Mouse (Mus musculus): ENCODE results near the gene Cd300lg.

Gene Cd300lg

GRCm38 (mm10) chr11:102025991-102026660, 15.2 kb upstream of the Cd300lg start:
- in situ Hi-C loops (cut with MboI, MseI): no loop called here

GRCm38 (mm10) chr11:102026694-102027360, 14.5 kb upstream of the Cd300lg start:
- in situ Hi-C loops (cut with MboI, MseI): no loop called here

DNA sequence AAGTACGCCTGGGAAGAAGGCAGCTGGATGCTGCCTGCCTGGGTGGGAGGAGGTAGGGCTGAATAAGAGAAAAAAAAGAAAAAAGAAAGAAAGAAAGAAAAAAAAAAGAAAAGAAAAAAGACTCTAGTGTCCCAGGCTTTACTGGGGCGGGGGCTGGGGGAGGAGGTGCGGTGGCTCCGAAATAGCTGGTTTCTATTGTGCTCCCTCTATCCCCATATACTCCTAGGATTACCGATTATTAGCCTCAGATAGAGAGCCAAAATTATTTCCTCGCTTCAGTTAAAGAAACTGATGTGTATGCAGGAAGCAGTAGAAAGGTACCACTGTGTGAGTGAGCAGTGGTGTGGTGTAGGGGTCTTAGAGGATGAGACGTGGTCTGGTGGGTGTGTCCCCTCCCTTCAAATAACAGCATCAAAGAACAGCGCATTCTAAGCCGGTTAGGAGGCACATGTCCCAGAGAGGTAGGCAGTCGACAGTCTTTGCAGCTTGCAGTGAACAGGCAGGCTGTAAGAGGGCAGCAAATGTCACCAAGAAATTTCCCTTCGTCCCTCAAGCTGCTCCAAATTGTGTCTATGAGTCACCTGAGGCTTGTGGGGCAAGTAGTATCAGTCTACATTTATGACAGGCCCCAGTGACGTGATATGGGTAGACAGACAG, 13.8 kb upstream of the Cd300lg start:
- in situ Hi-C loops (cut with MboI, MseI): no loop called here

DNA sequence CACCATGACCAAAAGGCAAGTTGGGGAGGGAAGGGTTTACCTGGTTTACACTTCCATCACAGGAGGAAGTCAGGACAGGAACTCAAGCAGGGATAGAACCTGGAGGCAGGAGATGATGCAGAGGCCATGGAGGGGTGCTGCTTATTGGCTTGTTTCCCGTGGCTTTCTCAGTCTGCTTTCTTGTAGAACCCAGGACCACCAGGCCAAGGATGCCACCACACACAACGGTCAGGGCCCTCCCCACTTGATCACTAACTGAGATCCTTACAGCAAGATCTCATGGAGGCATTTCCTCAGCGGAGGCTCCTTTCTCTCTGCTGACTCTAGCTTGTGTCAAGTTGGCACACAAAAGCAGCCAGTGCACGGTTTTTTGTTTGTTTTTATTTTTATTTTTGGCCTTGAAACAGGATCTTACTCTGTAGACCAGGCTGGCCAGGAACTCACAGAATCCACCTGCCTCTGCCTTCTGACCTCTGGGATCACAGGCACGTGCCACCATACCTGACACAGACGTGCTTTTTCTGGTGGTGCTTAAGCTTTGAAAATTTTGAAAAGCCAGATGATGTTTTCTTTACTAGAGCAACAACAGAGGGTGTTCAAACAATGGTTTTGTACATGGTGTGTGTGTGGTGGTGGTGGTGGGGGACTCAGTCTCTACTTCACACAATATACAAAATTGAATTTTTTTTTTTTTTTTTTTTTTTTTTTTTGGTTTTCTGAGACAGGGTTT, 13.1 kb upstream of the Cd300lg start, which contains the start of gene Mpp3:
Mpp3 (minus strand) TSS at position 375 of the 730 bp plus-strand sequence.
- in situ Hi-C loops (cut with MboI, MseI): no loop called here

GRCm38 (mm10) chr11:102029304-102029703, 12.0 kb upstream of the Cd300lg start:
- in situ Hi-C loops (cut with MboI, MseI): no loop called here

DNA sequence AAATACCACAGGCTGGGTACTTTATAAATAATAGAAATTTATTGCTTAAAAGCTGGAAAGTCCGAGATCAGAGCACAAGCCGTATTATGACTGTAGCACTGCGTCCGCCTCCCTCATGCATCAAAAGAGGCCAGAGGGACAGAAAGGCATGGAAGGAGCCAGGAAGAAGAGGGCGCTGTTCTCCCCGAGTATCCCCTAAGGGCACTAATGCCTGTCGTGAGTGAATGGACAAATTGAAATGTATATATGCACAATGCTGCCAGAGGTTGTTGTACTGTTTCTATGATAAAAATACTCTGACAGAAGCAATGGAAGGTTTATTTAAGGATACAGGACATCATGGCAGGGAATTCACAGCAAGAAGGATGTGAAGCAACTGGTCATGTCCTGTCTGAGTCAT, 11.3 kb upstream of the Cd300lg start:
- in situ Hi-C loops (cut with MboI, MseI): no loop called here

- in situ Hi-C loops (cut with MboI, MseI): no loop called here
Measured at GRCm38 (mm10) chr11:102031149-102031548, 10.2 kb upstream of the Cd300lg start.

DNA sequence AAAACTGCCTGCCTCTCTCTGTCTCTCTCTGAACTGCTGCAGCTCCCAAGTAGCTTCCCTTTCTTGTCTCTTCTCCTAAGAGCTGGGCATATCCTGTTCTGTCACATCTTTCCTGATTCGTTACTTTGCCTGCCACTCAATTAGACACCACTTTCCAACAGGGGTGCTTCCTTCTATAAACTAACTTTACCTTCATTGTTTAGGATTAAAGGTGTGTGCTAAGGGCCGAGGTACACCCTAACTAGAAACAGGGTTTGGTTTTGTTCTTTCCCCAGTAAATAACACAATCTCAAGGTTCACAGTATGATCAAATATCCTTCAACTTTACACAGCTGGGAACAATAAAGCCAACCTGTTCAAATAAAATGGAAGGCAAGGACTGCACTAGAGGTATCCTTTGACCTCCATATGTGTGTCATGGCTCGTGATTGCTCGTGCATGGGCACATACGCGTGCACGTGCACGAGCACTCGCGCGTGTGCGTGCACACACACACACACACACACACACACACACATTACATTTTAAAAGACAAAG, 8.2 kb upstream of the Cd300lg start:
- in situ Hi-C loops (cut with MboI, MseI): no loop called here

- in situ Hi-C loops (cut with MboI, MseI): no loop called here
Measured at GRCm38 (mm10) chr11:102034887-102035286, 6.4 kb upstream of the Cd300lg start.

DNA sequence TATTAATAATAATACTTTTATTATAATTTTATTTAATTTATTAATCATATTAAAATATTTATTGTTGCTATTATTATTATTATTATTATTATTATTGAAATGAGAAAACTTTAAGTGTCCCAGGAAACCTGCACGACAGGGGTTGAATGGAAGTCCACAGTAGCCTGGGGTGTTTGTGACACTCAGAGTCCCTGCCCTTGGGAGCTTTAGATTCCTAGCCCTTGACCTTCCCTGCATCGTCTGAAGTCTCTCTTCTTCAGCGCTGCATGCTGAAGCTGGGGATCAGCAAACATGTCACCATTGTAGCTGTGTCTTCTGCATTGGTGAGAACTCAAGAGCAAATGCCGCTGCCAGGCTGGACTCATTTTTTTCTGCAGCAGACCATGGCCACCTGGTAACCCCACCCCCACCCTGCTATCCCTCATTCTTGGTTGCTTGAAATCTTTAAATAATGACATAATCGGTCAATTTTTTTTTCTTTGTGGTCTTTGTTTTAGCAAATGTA, 5.8 kb upstream of the Cd300lg start:
- in situ Hi-C loops (cut with MboI, MseI): no loop called here

GRCm38 (mm10) chr11:102036336-102036735, 5.0 kb upstream of the Cd300lg start:
- in situ Hi-C loops (cut with MboI, MseI): no loop called here

DNA sequence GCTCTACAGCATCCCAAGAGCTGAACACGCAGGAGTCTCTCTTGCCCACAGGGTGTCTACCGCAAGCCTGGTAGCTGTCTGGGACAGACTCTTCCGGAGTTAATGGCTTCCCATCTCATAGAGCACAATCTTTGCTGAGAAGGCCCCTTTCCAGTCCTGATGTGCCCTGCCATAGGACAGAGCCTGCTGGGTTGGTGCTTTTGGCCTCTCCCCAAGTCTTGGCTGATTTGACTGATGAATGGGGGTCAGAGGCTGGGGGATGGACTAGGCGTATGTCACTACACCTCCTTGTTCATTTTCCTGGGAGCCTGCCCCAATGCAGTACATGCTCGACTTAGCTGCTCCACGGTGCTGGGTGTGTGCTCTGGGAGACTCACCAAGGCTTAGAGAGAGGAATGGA, 3.5 kb upstream of the Cd300lg start:
- in situ Hi-C loops (cut with MboI, MseI): no loop called here

GRCm38 (mm10) chr11:102039487-102040137, 1.7 kb upstream of the Cd300lg start:
- in situ Hi-C loops (cut with MboI, MseI): no loop called here

- in situ Hi-C loops (cut with MboI, MseI): no loop called here
Measured at GRCm38 (mm10) chr11:102040138-102040524, 1.2 kb upstream of the Cd300lg start.

DNA sequence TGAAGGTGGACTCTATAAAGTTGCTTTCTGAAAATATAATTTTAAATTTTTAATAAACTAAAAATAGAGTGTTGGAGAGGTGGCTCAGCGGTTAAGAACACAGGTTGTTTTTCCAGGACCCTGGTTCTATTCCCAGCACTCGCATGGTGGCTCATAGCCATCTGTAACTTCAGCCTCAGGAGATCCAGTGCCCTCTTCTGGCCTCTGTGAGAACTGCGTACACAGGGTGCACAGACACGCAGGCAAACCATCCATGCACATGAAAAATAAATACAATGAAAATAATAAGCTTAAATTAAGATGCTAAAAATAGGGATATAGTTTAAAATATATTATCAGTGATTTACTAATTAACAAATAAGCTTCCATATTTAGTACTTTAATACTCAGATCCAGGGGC, 663 bp upstream of the Cd300lg start:
- in situ Hi-C loops (cut with MboI, MseI): no loop called here

DNA sequence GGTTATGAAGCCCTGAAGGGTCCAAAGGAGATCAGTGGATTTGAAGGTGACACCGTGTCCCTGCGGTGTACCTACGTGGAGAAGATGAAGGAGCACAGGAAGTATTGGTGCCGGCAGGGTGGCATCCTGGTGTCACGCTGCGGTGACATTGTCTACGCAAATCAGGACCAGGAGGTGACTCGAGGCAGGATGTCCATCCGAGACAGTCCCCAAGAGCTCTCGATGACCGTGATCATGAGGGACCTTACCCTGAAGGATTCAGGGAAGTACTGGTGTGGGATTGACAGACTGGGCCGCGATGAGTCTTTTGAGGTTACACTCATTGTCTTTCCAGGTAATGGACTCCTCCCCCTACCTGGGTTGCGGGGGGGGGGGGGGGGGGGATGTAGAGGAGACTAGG, 1.7 kb downstream of the Cd300lg start:
- in situ Hi-C loops (cut with MboI, MseI): no loop called here

- in situ Hi-C loops (cut with MboI, MseI): no loop called here
Measured at GRCm38 (mm10) chr11:102043381-102043780, 2.1 kb downstream of the Cd300lg start.

GRCm38 (mm10) chr11:102044691-102045212, 3.4 kb downstream of the Cd300lg start:
- in situ Hi-C loops (cut with MboI, MseI): no loop called here

DNA sequence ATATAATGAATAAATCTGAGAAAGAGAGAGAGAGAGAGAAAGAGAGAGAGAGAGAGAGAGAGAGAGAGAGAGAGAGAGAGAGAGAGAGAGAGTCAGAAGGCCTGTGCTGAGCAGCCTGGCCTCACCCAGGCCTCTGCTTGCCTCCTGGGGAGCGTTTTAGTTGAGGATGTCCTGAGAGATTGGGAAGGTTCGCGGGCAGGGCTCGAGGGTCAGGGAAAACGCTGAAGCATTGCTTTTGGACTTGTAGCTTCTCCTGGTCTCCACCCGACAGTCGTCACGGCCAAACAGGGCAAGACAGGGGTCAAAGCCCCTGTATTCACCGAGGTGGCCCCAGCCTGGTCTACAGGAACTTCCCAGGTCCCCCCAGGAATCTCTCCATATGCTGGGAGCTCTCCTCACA, 5.3 kb downstream of the Cd300lg start:
- in situ Hi-C loops (cut with MboI, MseI): no loop called here

- in situ Hi-C loops (cut with MboI, MseI): no loop called here
Measured at GRCm38 (mm10) chr11:102049875-102050482, 8.7 kb downstream of the Cd300lg start.

DNA sequence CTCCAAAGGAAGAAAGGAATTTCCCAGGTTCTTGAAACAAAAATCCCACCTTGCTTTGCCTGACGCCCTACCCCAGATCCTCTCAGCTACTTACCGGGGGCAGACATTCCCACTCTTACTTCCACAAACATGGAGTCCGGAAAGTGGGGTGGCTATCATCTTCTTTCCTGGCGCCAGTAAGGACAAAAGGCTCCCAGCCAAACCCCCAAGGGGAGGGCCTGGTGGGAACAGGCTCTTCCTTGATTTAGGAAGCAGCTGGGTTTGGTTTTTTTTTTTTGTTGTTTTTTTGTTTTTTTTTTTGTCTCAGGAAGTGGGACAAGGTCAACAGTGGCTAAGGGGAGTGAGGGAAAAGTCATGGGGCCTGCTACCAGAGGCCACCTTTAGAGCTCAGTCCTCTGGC, 10.2 kb downstream of the Cd300lg start:
- in situ Hi-C loops (cut with MboI, MseI): no loop called here
